Mouse (Mus musculus) neural tube, embryonic 15.5 days (tissue): ENCODE data around the gene Gfpt2. TPM values are rescaled to one million over a fixed set of nuclear protein-coding genes. Genes with fewer than 3 reads are reported as not detected.

ENCODE experiments used
- ATAC-seq: fragments of 200-750 bp; cut with Nextera tagmentation; 2 replicates; pipeline ENCODE4 v1.8.0; 2017; ENCODE audit warnings: mild to moderate bottlenecking, moderate TSS enrichment, moderate library complexity; ENCODE audit not compliant: low FRiP score
- H3K27ac ChIP-seq: fragments of 300-500 bp; sonication (generic); replicated peaks from 2 replicates; pipeline ENCODE4 v1.5.1; 2015; ENCODE audit warnings: mild to moderate bottlenecking, inconsistent platforms
- H3K27me3 ChIP-seq: fragments of 300-500 bp; sonication (generic); replicated peaks from 2 replicates; pipeline ENCODE4 v1.6.1; 2015; ENCODE audit warnings: inconsistent platforms
- H3K36me3 ChIP-seq: fragments of 300-500 bp; sonication (generic); 2 replicates; pipeline ENCODE4 v1.6.1; 2015; ENCODE audit warnings: inconsistent platforms
- H3K4me1 ChIP-seq: fragments of 300-500 bp; sonication (generic); 2 replicates; pipeline ENCODE4 v1.6.1; 2015; ENCODE audit warnings: inconsistent platforms
- H3K4me2 ChIP-seq: fragments of 300-500 bp; sonication (generic); 2 replicates; pipeline ENCODE4 v1.6.1; 2015; ENCODE audit warnings: inconsistent platforms, mild to moderate bottlenecking, moderate library complexity
- H3K4me3 ChIP-seq: fragments of 300-500 bp; sonication (generic); replicated peaks from 2 replicates; pipeline ENCODE4 v1.5.1; 2015; ENCODE audit warnings: mild to moderate bottlenecking, inconsistent platforms
- H3K9ac ChIP-seq: fragments of 300-500 bp; sonication (generic); replicated peaks from 2 replicates; pipeline ENCODE4 v1.6.1; 2015; ENCODE audit warnings: mild to moderate bottlenecking, inconsistent platforms
- H3K9me3 ChIP-seq: fragments of 300-500 bp; sonication (generic); replicated peaks from 2 replicates; pipeline ENCODE4 v1.6.1; 2016; ENCODE audit warnings: inconsistent platforms
- WGBS: fragments of 180-500 bp; shearing (Covaris S2); methylation state at CpG from one replicate; pipeline ENCODE4 v1.1.7; 2015; ENCODE audit warnings: mixed read lengths; 5-methylcytosine and 5-hydroxymethylcytosine counted together
- polyA plus RNA-seq: library from polyadenylated mRNA; unstranded; fragments of >200 nt; fragmentation: Nextera tagmentation; extraction: Ambion mirVana; gene quantifications from 2 replicates; pipeline ENCODE4 v1.2.1, GENCODE M21; 2015

Gfpt2 gene
- polyA plus RNA-seq, result 5.3 and 6.3 TPM in 2 replicates

GRCm38 (mm10) chr11:49793619-49794341, at the start of gene Gfpt2:
Gfpt2 (plus strand) TSS chr11:49794178.
- Histone ChIP-seq H3K27me3 (no peaks in the 10 kb centered on the region), H3K4me3 (peak within 1 kb of the TSS; percentile 64), H3K9me3 (no peaks in the 10 kb centered on the region), H3K27ac (no peak within 1 kb of the TSS), H3K36me3 (no peaks in the 10 kb centered on the region), H3K4me1 (peaks cover 19% of the 10 kb centered on the region), H3K9ac (peak within 1 kb of the TSS; percentile 78), H3K4me2 (peak within 1 kb of the TSS; percentile 94)
- ATAC-seq, result peak; percentile 98
- WGBS, result under 1% methylated on average over 25 of the region's 25 CpGs

DNA sequence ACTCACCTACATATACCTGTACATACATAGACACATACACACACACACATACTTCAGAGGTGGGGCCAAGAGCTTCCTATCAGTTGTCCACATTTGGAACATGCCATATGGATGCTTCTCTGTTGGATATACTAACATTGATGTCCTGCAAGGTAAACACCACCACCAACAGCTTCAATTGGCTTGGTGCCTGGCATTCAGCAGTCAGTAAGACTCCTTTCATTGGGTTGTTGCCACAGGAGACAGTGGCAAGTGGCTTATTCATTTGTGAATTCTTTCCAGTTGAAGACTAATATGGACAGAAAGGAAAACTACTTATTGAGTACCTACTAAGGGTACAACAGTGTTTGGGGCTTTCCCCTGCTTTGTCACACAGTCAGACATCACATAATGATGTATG, 49.0 kb upstream of the Gfpt2 start:
- H3K27ac ChIP-seq, result no peak overlapping the region
- H3K4me3 ChIP-seq, result no peak overlapping the region
- no peaks in the 10 kb centered on the region for H3K36me3 ChIP-seq
- ATAC-seq, result no peak
- no peaks in the 10 kb centered on the region for H3K4me1 ChIP-seq
- H3K4me2 ChIP-seq, result no peak overlapping the region
- no peaks in the 10 kb centered on the region for H3K27me3 ChIP-seq
- H3K9me3 ChIP-seq, result no peaks in the 10 kb centered on the region; the same call in 1 of the 2 replicates
- no peak overlapping the region for H3K9ac ChIP-seq

- 62% methylated on average over 3 of the region's 3 CpGs for WGBS
- H3K4me1 ChIP-seq, result no peaks in the 10 kb centered on the region
- H3K36me3 ChIP-seq, result no peaks in the 10 kb centered on the region
- no peak overlapping the region for H3K9ac ChIP-seq
- ATAC-seq, result no peak
- H3K27me3 ChIP-seq, result no peaks in the 10 kb centered on the region
- H3K4me2 ChIP-seq, result no peak overlapping the region
- H3K27ac ChIP-seq, result no peak overlapping the region
- H3K9me3 ChIP-seq, result no peaks in the 10 kb centered on the region; the same call in 1 of the 2 replicates
- H3K4me3 ChIP-seq, result no peak overlapping the region
Observed at GRCm38 (mm10) chr11:49745839-49746238, 48.1 kb upstream of the Gfpt2 start.

DNA sequence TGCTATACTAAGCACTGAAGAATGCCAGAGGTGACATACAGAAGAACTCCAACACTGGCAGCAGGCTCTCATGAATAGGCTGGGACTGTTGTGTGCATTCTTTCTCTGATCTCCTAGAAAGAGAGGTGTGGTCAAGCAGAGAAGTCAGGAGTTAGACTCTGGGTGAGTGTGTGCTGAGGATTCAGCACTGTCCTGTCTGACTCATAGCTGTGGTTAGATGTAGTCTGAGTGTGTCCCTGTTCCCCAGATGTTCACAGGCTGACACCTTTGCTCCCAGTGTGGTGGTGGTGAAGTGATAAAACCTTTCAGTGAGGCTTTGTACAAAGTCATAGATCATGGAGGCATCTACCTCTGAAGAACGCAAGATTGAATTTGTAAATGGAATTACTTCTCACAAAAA, 47.2 kb upstream of the Gfpt2 start:
- Histone ChIP-seq H3K27ac (no peak overlapping the region), H3K4me1 (no peaks in the 10 kb centered on the region), H3K9ac (no peak overlapping the region), H3K4me2 (no peak overlapping the region), H3K9me3 (no peaks in the 10 kb centered on the region; the same call in 1 of the 2 replicates), H3K4me3 (no peak overlapping the region), H3K27me3 (no peaks in the 10 kb centered on the region), H3K36me3 (no peaks in the 10 kb centered on the region)
- ATAC-seq, result no peak
- WGBS, result 100% methylated on average over 1 of the region's 1 CpGs

GRCm38 (mm10) chr11:49754958-49755665, 38.9 kb upstream of the Gfpt2 start:
- Histone ChIP-seq H3K9ac (no peak overlapping the region), H3K4me3 (no peak overlapping the region), H3K4me1 (no peaks in the 10 kb centered on the region), H3K27ac (no peak overlapping the region), H3K36me3 (no peaks in the 10 kb centered on the region), H3K4me2 (no peak overlapping the region), H3K9me3 (no peaks in the 10 kb centered on the region), H3K27me3 (no peaks in the 10 kb centered on the region)
- no peak for ATAC-seq
- 46% methylated on average over 12 of the region's 12 CpGs for WGBS

DNA sequence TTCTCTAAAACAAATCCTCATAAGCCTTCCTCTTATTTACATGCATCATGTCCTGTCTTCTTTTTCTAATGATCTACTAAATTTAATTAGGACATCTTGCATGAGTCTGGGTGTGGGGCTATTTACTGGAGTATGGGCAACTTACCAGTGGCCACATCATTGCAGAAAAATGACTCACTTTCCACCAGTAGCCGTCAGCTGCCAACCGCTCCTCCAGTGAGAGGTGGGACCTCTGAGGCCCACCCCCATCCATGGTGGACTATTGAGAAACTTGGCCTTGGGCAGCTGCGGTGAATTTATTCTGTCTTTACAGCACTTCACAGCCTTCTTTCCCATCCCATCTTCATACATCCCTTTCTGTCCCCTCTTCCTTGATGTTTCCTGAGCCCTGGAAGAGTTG, 35.9 kb upstream of the Gfpt2 start:
- H3K36me3 ChIP-seq, result no peaks in the 10 kb centered on the region
- H3K27me3 ChIP-seq, result no peaks in the 10 kb centered on the region
- no peak overlapping the region for H3K27ac ChIP-seq
- H3K9me3 ChIP-seq, result no peaks in the 10 kb centered on the region
- no peak overlapping the region for H3K9ac ChIP-seq
- no peak overlapping the region for H3K4me2 ChIP-seq
- no peak overlapping the region for H3K4me3 ChIP-seq
- ATAC-seq, result no peak
- WGBS, result 93% methylated on average over 3 of the region's 3 CpGs
- no peaks in the 10 kb centered on the region for H3K4me1 ChIP-seq

- no peaks in the 10 kb centered on the region for H3K27me3 ChIP-seq
- WGBS, result 91% methylated on average over 5 of the region's 5 CpGs
- H3K4me1 ChIP-seq, result no peaks in the 10 kb centered on the region
- H3K9me3 ChIP-seq, result no peaks in the 10 kb centered on the region
- no peak overlapping the region for H3K4me2 ChIP-seq
- ATAC-seq, result no peak
- H3K9ac ChIP-seq, result no peak overlapping the region
- no peaks in the 10 kb centered on the region for H3K36me3 ChIP-seq
- no peak overlapping the region for H3K27ac ChIP-seq
- H3K4me3 ChIP-seq, result no peak overlapping the region
Observed at GRCm38 (mm10) chr11:49761130-49761529, 32.8 kb upstream of the Gfpt2 start.

- no peak for ATAC-seq
- Histone ChIP-seq H3K4me3 (no peak overlapping the region), H3K9me3 (no peaks in the 10 kb centered on the region), H3K4me2 (no peak overlapping the region), H3K9ac (no peak overlapping the region), H3K36me3 (no peaks in the 10 kb centered on the region), H3K27me3 (no peaks in the 10 kb centered on the region), H3K4me1 (no peaks in the 10 kb centered on the region), H3K27ac (no peak overlapping the region)
Observed at GRCm38 (mm10) chr11:49763555-49763954, 30.4 kb upstream of the Gfpt2 start.

DNA sequence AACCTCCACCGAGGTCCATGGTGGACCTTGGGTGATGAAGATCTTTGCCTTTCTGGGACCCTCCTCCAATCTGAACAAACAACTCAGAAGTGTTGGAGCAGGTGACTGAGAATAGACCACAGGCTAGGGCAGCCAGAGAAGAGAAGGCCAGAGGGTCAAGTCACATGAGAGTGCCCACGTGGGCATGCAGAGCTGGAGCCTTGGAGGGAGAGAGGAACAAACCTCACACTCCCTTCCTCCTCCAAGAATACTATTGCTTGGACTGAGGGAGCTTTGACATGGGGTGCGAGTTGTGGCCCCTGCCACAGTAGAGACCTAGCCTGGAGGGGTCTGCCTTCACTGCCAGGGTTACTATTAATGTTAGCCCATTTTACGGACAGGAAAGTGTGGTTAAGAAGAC, 30.0 kb upstream of the Gfpt2 start:
- no peak for ATAC-seq
- H3K27ac ChIP-seq, result no peak overlapping the region

GRCm38 (mm10) chr11:49764639-49765299, 29.2 kb upstream of the Gfpt2 start:
- H3K4me1 ChIP-seq, result no peaks in the 10 kb centered on the region
- H3K27me3 ChIP-seq, result no peaks in the 10 kb centered on the region
- no peaks in the 10 kb centered on the region for H3K36me3 ChIP-seq
- H3K4me3 ChIP-seq, result no peak overlapping the region
- no peak overlapping the region for H3K27ac ChIP-seq
- 36% methylated on average over 7 of the region's 8 CpGs for WGBS
- no peak for ATAC-seq
- H3K4me2 ChIP-seq, result no peak overlapping the region
- H3K9ac ChIP-seq, result no peak overlapping the region
- H3K9me3 ChIP-seq, result no peaks in the 10 kb centered on the region

More for the DNA sequence above, 30.0 kb upstream of the Gfpt2 start:
- H3K4me2 ChIP-seq, result no peak overlapping the region
- no peaks in the 10 kb centered on the region for H3K4me1 ChIP-seq
- no peaks in the 10 kb centered on the region for H3K9me3 ChIP-seq
- no peak overlapping the region for H3K4me3 ChIP-seq
- no peaks in the 10 kb centered on the region for H3K27me3 ChIP-seq
- H3K9ac ChIP-seq, result no peak overlapping the region
- no peaks in the 10 kb centered on the region for H3K36me3 ChIP-seq
- WGBS, result 75% methylated on average over 4 of the region's 4 CpGs

DNA sequence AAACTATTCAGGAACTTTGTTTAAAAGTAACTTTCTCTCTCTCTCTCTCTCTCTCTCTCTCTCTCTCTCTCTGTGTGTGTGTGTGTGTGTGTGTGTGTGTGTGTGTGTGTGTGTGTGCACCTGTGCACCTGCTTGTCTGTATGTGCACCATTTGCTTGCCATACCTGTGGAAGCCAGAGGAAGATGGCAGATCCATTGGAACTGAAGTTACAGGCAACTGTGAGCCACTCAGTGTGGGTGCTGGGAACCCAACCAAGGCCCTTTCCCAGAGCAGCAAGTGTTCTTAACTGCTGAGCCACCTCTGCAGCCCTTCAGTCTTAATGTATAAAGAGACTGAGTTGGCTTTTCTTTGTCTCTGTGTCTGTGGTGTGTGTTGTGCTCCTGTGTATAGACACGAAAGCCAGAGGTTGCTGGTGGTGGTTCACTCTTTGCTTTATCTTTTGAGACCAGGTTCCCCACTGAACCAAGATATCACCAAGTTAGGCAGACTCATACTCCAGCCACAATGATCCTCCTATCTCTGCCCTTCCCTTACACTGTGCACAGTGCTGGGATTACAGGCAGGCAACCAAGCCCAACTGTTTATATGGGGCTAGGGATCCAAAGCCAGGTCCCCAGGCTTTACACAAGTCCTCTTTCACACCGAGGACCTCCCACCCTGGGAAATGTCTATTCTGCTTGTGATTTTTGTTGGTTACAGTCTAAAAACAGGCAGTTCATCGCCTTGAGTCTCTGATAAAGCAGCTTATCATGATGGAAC, 28.4 kb upstream of the Gfpt2 start:
- Histone ChIP-seq H3K9me3 (no peaks in the 10 kb centered on the region), H3K27ac (no peak overlapping the region), H3K4me3 (no peak overlapping the region), H3K9ac (no peak overlapping the region), H3K27me3 (no peaks in the 10 kb centered on the region), H3K4me2 (no peak overlapping the region), H3K36me3 (no peaks in the 10 kb centered on the region), H3K4me1 (no peaks in the 10 kb centered on the region)
- no peak for ATAC-seq
- 94% methylated on average over 3 of the region's 3 CpGs for WGBS
